Mouse (Mus musculus): ENCODE results near the gene Elane.

GRCm38 (mm10) chr10:79932736-79933135 is 46.7 kb downstream of the Elane start:
- TF ChIP-seq EP300 (IDR thresholded peaks at IDR 0.05; ENCODE audit: low read depth in 1 of 2, low read length in 2 of 2) (no peak), GABPA (IDR thresholded peaks at IDR 0.05; ENCODE audit: low read depth, low read length) (no peak), MXI1 (IDR thresholded peaks at IDR 0.05; ENCODE audit: low read depth, low read length) (no peak), ZNF384 (IDR thresholded peaks at IDR 0.05; ENCODE audit: low read depth, low read length) (no peak), POLR2A (IDR thresholded peaks at IDR 0.05; ENCODE audit: control insufficient read depth in 1 of 2, insufficient read depth in 1 of 2, low read depth in 1 of 2, low read length in 2 of 2, poor library complexity in 1 of 2) (no peak), CTCF (IDR thresholded peaks at IDR 0.05 in 2 of 3, conservative IDR thresholded peaks at IDR 0.05 in 1 of 3; ENCODE audit: control insufficient read depth in 1 of 3, insufficient read depth in 1 of 3, low read depth in 2 of 3, low read length in 3 of 3, poor library complexity in 1 of 3, severe bottlenecking in 1 of 3) (no peak), BHLHE40 (IDR thresholded peaks at IDR 0.05; ENCODE audit: borderline replicate concordance, low read depth, low read length) (no peak), TAL1 (IDR thresholded peaks at IDR 0.05; ENCODE audit: low read length) (no peak), CHD1 (IDR thresholded peaks at IDR 0.05; ENCODE audit: low read depth, low read length) (no peak), POLR2AphosphoS2 (IDR thresholded peaks at IDR 0.05; ENCODE audit: low read length) (no peak), CHD2 (IDR thresholded peaks at IDR 0.05; ENCODE audit: low read length) (no peak)
